Mouse (Mus musculus) ES-E14 (cell line): ENCODE results near the gene Slc6a2. TPM values are rescaled to one million over a fixed set of nuclear protein-coding genes. Genes with fewer than 3 reads are reported as not detected.

Source experiments
- DNase-seq: peaks from one replicate; pipeline ENCODE4 v3.0.0-alpha.2; 2013; ENCODE audit warnings: low read depth, low spot score
- H3K27ac ChIP-seq: 2 replicates; pipeline ENCODE4 v1.5.1; 2012; ENCODE audit warnings: low read depth, mild to moderate bottlenecking, low read length, moderate library complexity, mixed read lengths; ENCODE audit not compliant: poor library complexity, insufficient read depth, severe bottlenecking
- H3K36me3 ChIP-seq: 2 replicates; pipeline ENCODE4 v1.6.1; 2012; ENCODE audit warnings: mild to moderate bottlenecking, low read length, moderate library complexity, mixed read lengths; ENCODE audit not compliant: control insufficient read depth, poor library complexity, insufficient read depth, severe bottlenecking
- H3K4me1 ChIP-seq, 2 experiments: fragments of 150-350 bp in 1 of 2; sonication (generic) in 1 of 2; 2 replicates each; pipeline ENCODE4 v1.6.1; 2012; ENCODE audit warnings: low read length in 2 of 2, mild to moderate bottlenecking in 1 of 2, mixed read lengths in 1 of 2; ENCODE audit not compliant: control insufficient read depth in 2 of 2, insufficient read depth in 2 of 2, poor library complexity in 1 of 2
- H3K4me3 ChIP-seq, 2 experiments: fragments of 150-350 bp in 1 of 2; sonication (generic) in 1 of 2; 2 replicates each; pipeline ENCODE4 v1.5.1; 2012; ENCODE audit warnings: low read length in 2 of 2, low read depth in 1 of 2, mild to moderate bottlenecking in 1 of 2, mixed read lengths in 1 of 2; ENCODE audit not compliant: insufficient read depth in 1 of 2, poor library complexity in 1 of 2, severe bottlenecking in 1 of 2
- H3K9ac ChIP-seq: 2 replicates; pipeline ENCODE4 v1.6.1; 2012; ENCODE audit warnings: low read depth, mild to moderate bottlenecking, low read length, mixed read lengths; ENCODE audit not compliant: poor library complexity, insufficient read depth, severe bottlenecking
- H3K9me3 ChIP-seq: fragments of 150-350 bp; sonication (generic); 2 replicates; pipeline ENCODE4 v1.6.1; 2012; ENCODE audit warnings: low read depth, mild to moderate bottlenecking, low read length; ENCODE audit not compliant: control insufficient read depth, insufficient read depth
- CHD2 ChIP-seq: IDR thresholded peaks from 2 replicates; pipeline ENCODE4 v1.6.1; 2014; ENCODE audit warnings: mild to moderate bottlenecking, low read depth, low read length, inconsistent platforms
- HCFC1 ChIP-seq: IDR thresholded peaks from 2 replicates; pipeline ENCODE4 v1.6.1; 2012; ENCODE audit warnings: low read length, inconsistent platforms, borderline replicate concordance; ENCODE audit not compliant: insufficient read depth
- MAFK ChIP-seq: IDR thresholded peaks from 2 replicates; pipeline ENCODE4 v1.6.1; 2014; ENCODE audit warnings: mild to moderate bottlenecking, low read depth, low read length, inconsistent platforms; ENCODE audit not compliant: insufficient read depth
- ZC3H11A ChIP-seq: IDR thresholded peaks from 2 replicates; pipeline ENCODE4 v1.6.1; 2012; ENCODE audit warnings: low read depth, mild to moderate bottlenecking, inconsistent platforms, low read length, borderline replicate concordance
- ZNF384 ChIP-seq: IDR thresholded peaks from 2 replicates; pipeline ENCODE4 v1.6.1; 2012; ENCODE audit warnings: low read depth, low read length, inconsistent platforms
- in situ Hi-C, 2 experiments: fragments of 600-800 bp; cut with MboI; formaldehyde crosslinking; loops; one replicate each; pipeline ENCODE4 v1.15.1; 2025; ENCODE audit warnings: low sequenced_read_pairs in 2 of 2, inconsistent platforms in 1 of 2; ENCODE audit not compliant: unreplicated experiment in 2 of 2
- total RNA-seq: library from RNA; depleted of rRNA; stranded (reverse); fragments of 300-350 nt; gene quantifications from 2 replicates; pipeline ENCODE4 v1.2.3, GENCODE M21; 2012

The Slc6a2 gene
- total RNA-seq, 1 experiment = 0.62 TPM

DNA sequence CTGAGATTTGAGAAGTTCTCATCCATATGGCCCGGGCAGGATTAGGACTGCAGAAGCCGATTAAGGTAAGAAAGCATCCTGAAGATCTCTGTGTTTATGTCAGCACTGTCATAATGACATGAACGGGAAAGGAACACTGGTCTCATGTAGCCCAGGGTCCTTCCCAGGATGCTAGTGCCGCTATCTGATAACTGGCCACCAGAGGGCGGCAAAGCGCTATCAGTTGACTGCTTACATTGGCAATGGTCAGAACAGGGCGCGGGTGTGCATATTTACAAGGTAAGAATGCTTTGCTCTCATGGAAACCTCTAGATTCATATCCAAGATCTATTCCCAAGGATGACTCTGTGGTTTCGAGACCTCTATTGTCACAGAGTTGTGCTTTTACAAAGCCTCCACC, 51.6 kb downstream of the Slc6a2 start:
- H3K9ac ChIP-seq = no peak overlapping the region
- no peaks in the 10 kb centered on the region for H3K36me3 ChIP-seq
- no peak for TF ChIP-seq HCFC1
- no peak for TF ChIP-seq CHD2
- TF ChIP-seq ZNF384 = no peak
- peak; percentile 61; the same call in 1 of the 2 replicates for TF ChIP-seq ZC3H11A
- TF ChIP-seq MAFK = no peak
- no peak overlapping the region for H3K27ac ChIP-seq
- in situ Hi-C loops = loop anchor here (5.0 to 25.0 kb wide), 5 partner anchors 83 to 403 kb away; no protein-coding TSS in a partner anchor
- H3K4me1 ChIP-seq = no peaks in the 10 kb centered on the region
- H3K9me3 ChIP-seq = no peaks in the 10 kb centered on the region
- H3K4me3 ChIP-seq = no peak overlapping the region
- DNase-seq = peak; percentile 37

DNA sequence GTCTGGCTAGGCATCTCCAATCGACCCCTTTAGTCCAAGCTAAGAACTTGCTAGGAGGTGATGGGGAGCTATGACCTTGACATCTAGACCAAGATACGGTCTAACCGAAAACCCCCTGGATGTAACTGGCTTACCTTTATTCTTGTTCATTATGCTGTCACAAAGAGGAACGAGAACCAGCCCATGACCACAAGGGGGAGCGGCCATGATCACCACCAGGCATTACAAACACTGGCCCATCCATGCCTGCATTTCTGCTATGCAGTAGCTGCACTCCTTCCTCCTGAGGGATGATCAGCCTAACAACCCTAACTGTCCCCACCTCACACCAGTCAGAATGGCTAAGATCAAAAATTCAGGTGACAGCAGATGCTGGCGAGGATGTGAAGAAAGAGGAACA, 52.3 kb downstream of the Slc6a2 start:
- no peaks in the 10 kb centered on the region for H3K4me1 ChIP-seq

GRCm38 (mm10) chr8:93014300-93014699, 54.4 kb downstream of the Slc6a2 start:
- Histone ChIP-seq H3K4me1 (no peaks in the 10 kb centered on the region), H3K9ac (no peak overlapping the region), H3K4me3 (no peak overlapping the region), H3K9me3 (no peaks in the 10 kb centered on the region), H3K27ac (no peak overlapping the region), H3K36me3 (no peaks in the 10 kb centered on the region)
- no peak for DNase-seq
- in situ Hi-C loops = loop anchor here (5.0 to 25.0 kb wide), 5 partner anchors 81 to 401 kb away; no protein-coding TSS in a partner anchor
- TF ChIP-seq HCFC1 (no peak), ZNF384 (no peak), ZC3H11A (no peak), CHD2 (no peak), MAFK (no peak)

More for the DNA sequence above, 52.3 kb downstream of the Slc6a2 start:
- in situ Hi-C loops = loop anchor here (5.0 to 25.0 kb wide), 5 partner anchors 83 to 403 kb away; no protein-coding TSS in a partner anchor
- Histone ChIP-seq H3K36me3 (no peaks in the 10 kb centered on the region), H3K9ac (no peak overlapping the region), H3K27ac (no peak overlapping the region), H3K4me3 (no peak overlapping the region), H3K9me3 (no peaks in the 10 kb centered on the region)
- no peak for DNase-seq
- TF ChIP-seq MAFK = no peak
- no peak for TF ChIP-seq CHD2
- TF ChIP-seq HCFC1 = no peak
- TF ChIP-seq ZC3H11A = no peak
- no peak for TF ChIP-seq ZNF384

- in situ Hi-C loops = loop anchor here in 1 of 2 experiments (25.0 kb wide), 1 partner anchor 391 kb away; no protein-coding TSS in a partner anchor
- H3K36me3 ChIP-seq = no peaks in the 10 kb centered on the region
- no peak overlapping the region for H3K9ac ChIP-seq
- H3K4me3 ChIP-seq = no peak overlapping the region
- H3K9me3 ChIP-seq = no peaks in the 10 kb centered on the region
- no peak for TF ChIP-seq ZC3H11A
- TF ChIP-seq CHD2 = no peak
- no peak for TF ChIP-seq HCFC1
- no peak for TF ChIP-seq MAFK
- no peak for TF ChIP-seq ZNF384
- H3K4me1 ChIP-seq = no peaks in the 10 kb centered on the region
- H3K27ac ChIP-seq = no peak overlapping the region
- DNase-seq = no peak
Observed at GRCm38 (mm10) chr8:93021738-93022137, 61.9 kb downstream of the Slc6a2 start.

DNA sequence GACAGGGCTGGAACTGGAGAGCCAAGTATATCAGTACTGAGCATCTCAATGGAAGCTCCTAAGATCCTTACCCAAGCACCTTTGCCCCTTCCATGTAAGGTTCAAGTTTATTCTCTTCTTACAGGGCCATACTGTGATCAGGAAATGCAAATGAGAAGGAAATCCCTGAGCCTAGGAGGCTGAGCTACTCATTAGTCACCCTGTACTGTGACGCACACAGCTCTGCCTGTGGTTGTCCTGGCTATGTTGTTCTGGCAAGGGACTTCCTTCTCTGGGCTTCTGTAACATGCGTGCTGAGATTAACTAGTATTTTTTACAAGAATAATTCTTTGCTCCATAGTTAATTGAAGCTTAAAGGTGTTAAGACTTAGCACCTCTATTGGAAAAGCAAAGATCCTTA, 70.8 kb downstream of the Slc6a2 start:
- H3K36me3 ChIP-seq = no peaks in the 10 kb centered on the region
- in situ Hi-C loops = loop anchor here in 1 of 2 experiments (25.0 kb wide), 1 partner anchor 1182 kb away; the partner anchor contains the start of gene Nup93
- TF ChIP-seq MAFK (no peak), ZC3H11A (no peak), HCFC1 (no peak), CHD2 (no peak), ZNF384 (no peak)
- H3K4me3 ChIP-seq = no peak overlapping the region
- H3K9me3 ChIP-seq = no peaks in the 10 kb centered on the region
- no peak for DNase-seq
- H3K4me1 ChIP-seq = no peaks in the 10 kb centered on the region
- no peak overlapping the region for H3K27ac ChIP-seq
- H3K9ac ChIP-seq = no peak overlapping the region
